Comparison of ENCODE assay signal across 18 mouse cellular contexts in the genomic region with DNA sequence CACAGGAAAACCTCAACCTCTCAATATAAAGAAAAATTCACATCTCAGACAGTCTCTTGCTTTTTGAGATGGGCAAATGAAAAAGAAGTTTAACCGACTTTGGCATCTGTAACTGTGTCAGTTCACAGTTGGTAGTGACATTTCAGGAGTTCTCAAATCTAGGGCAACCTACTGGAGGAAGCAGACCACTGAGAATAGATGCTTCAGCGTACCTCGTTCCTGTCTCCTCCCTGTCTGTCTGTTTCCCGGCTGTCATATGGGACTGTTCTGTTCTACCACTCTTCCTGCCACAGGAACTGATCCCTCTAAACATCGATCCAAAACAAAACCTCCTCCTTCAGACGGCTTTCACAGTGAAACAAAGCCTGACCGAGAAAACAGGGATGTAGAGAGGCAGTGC. TPM values are rescaled to one million over a fixed set of nuclear protein-coding genes. Genes with fewer than 3 reads are reported as not detected.
DNase-seq lines count a peak whose midpoint lies in the region; ATAC-seq and TF ChIP-seq lines count a peak whose summit lies in the region.
"Had no signal": no experiment of that assay in that cellular context is flagged by ENCODE, and none has a peak within 500 bp of the region (broad histone marks: within the 10 kb centered on the region; RNA-seq: fewer than 3 reads in every experiment).

No protein-coding gene starts in this region.

- no peaks in the 10 kb centered on the region for H3K4me1 ChIP-seq in liver, embryonic 12.5 days
- H3K4me1 ChIP-seq: embryonic facial prominence, embryonic 10.5 days; embryonic facial prominence, embryonic 12.5 days had no signal

- H3K4me2 ChIP-seq in liver, embryonic 12.5 days: no peak overlapping the region
- H3K4me2 ChIP-seq: embryonic facial prominence, embryonic 12.5 days; forebrain, embryonic 13.5 days; forebrain, embryonic 15.5 days had no signal

- no peaks in the 10 kb centered on the region for H3K9me3 ChIP-seq in liver, embryonic 12.5 days (replicated peaks)
- H3K9me3 ChIP-seq: embryonic facial prominence, embryonic 10.5 days; embryonic facial prominence, embryonic 12.5 days; forebrain, embryonic 13.5 days; forebrain, embryonic 15.5 days had no signal

- H3K4me3 ChIP-seq in left cerebral cortex, adult 2 months: no peak overlapping the region
- H3K4me3 ChIP-seq in liver, embryonic 12.5 days: no peak overlapping the region
- H3K4me3 ChIP-seq: embryonic facial prominence, embryonic 10.5 days; embryonic facial prominence, embryonic 12.5 days; forebrain, embryonic 13.5 days; forebrain, embryonic 15.5 days had no signal

- peak overlapping the region; percentile 53; the same call in 1 of the 2 replicates for H3K27ac ChIP-seq in left cerebral cortex, adult 2 months
- H3K27ac ChIP-seq in liver, embryonic 12.5 days: no peak overlapping the region
- H3K27ac ChIP-seq: embryonic facial prominence, embryonic 10.5 days; embryonic facial prominence, embryonic 12.5 days; forebrain, embryonic 13.5 days; forebrain, embryonic 15.5 days had no signal

- peak; percentile 56; the same call in 1 of the 2 replicates for ATAC-seq in frontal cortex, adult (ENCODE audit: low TSS enrichment)
- ATAC-seq in liver, embryonic 12.5 days: no peak
- ATAC-seq: forebrain, embryonic 13.5 days; forebrain, embryonic 15.5 days; forebrain, postnatal 0 days had no signal

- DNase-seq in cerebellum, adult 8-10 months: peak; percentile 23
- no peak for DNase-seq in cerebellum, postnatal 25 days
- DNase-seq in frontal cortex, postnatal 14 days (ENCODE audit: low spot score in 2 of 2): no peak
- no peak for DNase-seq in left cerebral cortex, adult 2 months (ENCODE audit: extremely low spot score in 1 of 2, low spot score in 2 of 2)
- DNase-seq in left cerebral cortex, postnatal 36 days (ENCODE audit: low spot score in 2 of 2): no peak
- peak; percentile 70 for DNase-seq in brain, adult 2 months (ENCODE audit: low read depth, low spot score)
- DNase-seq: adrenal gland, adult 2 months; adrenal gland, postnatal 10 days; adrenal gland, postnatal 25 days; cerebellum, adult 18-20 months; cerebellum, postnatal 14 days; forebrain, postnatal 0 days had no signal

- no peaks in the 10 kb centered on the region for H3K27me3 ChIP-seq in liver, embryonic 12.5 days (replicated peaks)
- H3K27me3 ChIP-seq: embryonic facial prominence, embryonic 12.5 days; forebrain, embryonic 13.5 days; forebrain, embryonic 15.5 days had no signal

- TF ChIP-seq CTCF in left cerebral cortex, adult 2 months (IDR thresholded peaks at IDR 0.05): no peak

- intact Hi-C loops in left cerebral cortex, adult 2 months (cut with DNase I): no loop called here
- intact Hi-C loops in left cerebral cortex, postnatal 36 days (cut with DNase I): no loop called here

- 86% methylated on average over 7 of the region's 7 CpGs for WGBS in liver, embryonic 12.5 days (ENCODE audit: insufficient replicate concordance)

- no peak overlapping the region for H3K9ac ChIP-seq in liver, embryonic 12.5 days
- H3K9ac ChIP-seq: embryonic facial prominence, embryonic 12.5 days; forebrain, embryonic 13.5 days; forebrain, embryonic 15.5 days; forebrain, postnatal 0 days had no signal

- H3K36me3 ChIP-seq in liver, embryonic 12.5 days: peaks cover 94% of the 10 kb centered on the region

RNA-seq across cellular contexts. Expression of a gene that starts 34.7 kb away (rescaled TPM):
- 10 to 100 TPM in 1 of 2 experiments, 1 to 10 TPM in 1; 7.1 to 10.9 TPM for total RNA-seq in left cerebral cortex, adult 2 months (2021)
- total RNA-seq in left cerebral cortex, postnatal 36 days (2021): 1 to 10 TPM; 3.8 to 4.2 TPM
- polyA plus RNA-seq in liver, embryonic 12.5 days (2016; fragmentation: Nextera tagmentation; extraction: Ambion mirVana): 6.0 TPM in 2 replicates

RNA-seq across cellular contexts. Expression of a gene that starts 46.4 kb away (rescaled TPM):
- total RNA-seq in left cerebral cortex, adult 2 months (2021): 100 to 1,000 TPM; 147 to 153 TPM
- total RNA-seq in left cerebral cortex, postnatal 36 days (2021): 100 to 1,000 TPM; 148 to 149 TPM
- polyA plus RNA-seq in liver, embryonic 12.5 days (2016; fragmentation: Nextera tagmentation; extraction: Ambion mirVana): 78.5 and 80.9 TPM in 2 replicates

RNA-seq across cellular contexts. Expression of a gene that starts 53.1 kb away (rescaled TPM):
- total RNA-seq in left cerebral cortex, adult 2 months (2021): 10 to 100 TPM; 14.8 to 14.9 TPM
- total RNA-seq in left cerebral cortex, postnatal 36 days (2021): 10 to 100 TPM; 14.1 to 15.7 TPM
- polyA plus RNA-seq in liver, embryonic 12.5 days (2016; fragmentation: Nextera tagmentation; extraction: Ambion mirVana): 64.0 and 64.1 TPM in 2 replicates

Comparison
In these comparisons a context has a peak if more than half of its experiments do, and no peak if none do; other contexts are left out.
1. DNase-seq: peak in cerebellum, adult 8-10 months (single experiment) and brain, adult 2 months (single experiment); none in cerebellum, postnatal 25 days (0 of 2), frontal cortex, postnatal 14 days (0 of 2), left cerebral cortex, adult 2 months (0 of 2) and left cerebral cortex, postnatal 36 days (0 of 2).